In genomic region chr11:81634360-81635350, GRCm38 (mm10) we compare ENCODE assay signal across 9 mouse cellular contexts.
A peak's percentile ranks its signal among the peaks of the same experiment; 100 is the strongest.
DNase-seq lines count a peak whose midpoint lies in the region; ATAC-seq and TF ChIP-seq lines count a peak whose summit lies in the region.
"Had no signal": no experiment of that assay in that cellular context is flagged by ENCODE, and none has a peak within 500 bp of the region (broad histone marks: within the 10 kb centered on the region; RNA-seq: fewer than 3 reads in every experiment).

No protein-coding gene starts in this region.

- peak overlapping the region; percentile 34; the same call in 1 of the 2 replicates for H3K4me2 ChIP-seq in forebrain, embryonic 14.5 days (ENCODE audit: low read length)
- H3K4me2 ChIP-seq in midbrain, embryonic 11.5 days: peak overlapping the region; percentile 12; the same call in 1 of the 2 replicates
- no peak overlapping the region for H3K4me2 ChIP-seq in stomach, postnatal 0 days (replicated peaks; ENCODE audit: low read depth)
- H3K4me2 ChIP-seq: heart, embryonic 15.5 days had no signal

- no peak overlapping the region for H3K27ac ChIP-seq in forebrain, embryonic 14.5 days (ENCODE audit: low read depth, low read length)
- no peak overlapping the region for H3K27ac ChIP-seq in midbrain, embryonic 11.5 days (ENCODE audit: low read depth, low read length)
- no peak overlapping the region for H3K27ac ChIP-seq in stomach, postnatal 0 days (replicated peaks)
- H3K27ac ChIP-seq: heart, embryonic 15.5 days had no signal

- no peaks in the 10 kb centered on the region for H3K36me3 ChIP-seq in forebrain, embryonic 14.5 days (ENCODE audit: control insufficient read depth, insufficient read depth, low read length)
- H3K36me3 ChIP-seq in midbrain, embryonic 11.5 days (ENCODE audit: control insufficient read depth, insufficient read depth, low read length): no peaks in the 10 kb centered on the region
- H3K36me3 ChIP-seq in stomach, postnatal 0 days (ENCODE audit: control insufficient read depth, insufficient read depth, low read length): no peaks in the 10 kb centered on the region
- H3K36me3 ChIP-seq: heart, embryonic 15.5 days had no signal

- H3K9ac ChIP-seq in forebrain, embryonic 14.5 days (ENCODE audit: low read length): peak overlapping the region; percentile 17; the same call in 1 of the 2 replicates
- H3K9ac ChIP-seq in midbrain, embryonic 11.5 days (ENCODE audit: low read length): peak overlapping the region; percentile 4; the same call in 1 of the 2 replicates
- H3K9ac ChIP-seq in stomach, postnatal 0 days (ENCODE audit: low read length): no peak overlapping the region
- H3K9ac ChIP-seq: heart, embryonic 15.5 days had no signal

- no peaks in the 10 kb centered on the region; the same call in 1 of the 2 replicates for H3K4me1 ChIP-seq in forebrain, embryonic 14.5 days (ENCODE audit: control insufficient read depth, insufficient read depth, low read length)
- no peaks in the 10 kb centered on the region for H3K4me1 ChIP-seq in midbrain, embryonic 11.5 days (ENCODE audit: control insufficient read depth, insufficient read depth, low read length)
- H3K4me1 ChIP-seq in stomach, postnatal 0 days (replicated peaks; ENCODE audit: control insufficient read depth, insufficient read depth): no peaks in the 10 kb centered on the region

- 46% methylated on average over 25 of the region's 25 CpGs for WGBS in forebrain, embryonic 14.5 days
- WGBS in midbrain, embryonic 11.5 days: 54% methylated on average over 25 of the region's 25 CpGs
- 55% methylated on average over 25 of the region's 25 CpGs for WGBS in stomach, postnatal 0 days

- 0 out of 2 replicates have a peak overlapping the region, but pooled peaks have one; percentile 2 for H3K4me3 ChIP-seq in forebrain, embryonic 14.5 days (ENCODE audit: low read depth, low read length)
- H3K4me3 ChIP-seq in midbrain, embryonic 11.5 days (ENCODE audit: low read depth, low read length): no peak overlapping the region
- H3K4me3 ChIP-seq in stomach, postnatal 0 days (ENCODE audit: low read depth, low read length): no peak overlapping the region
- H3K4me3 ChIP-seq: heart, embryonic 15.5 days had no signal

- peak; percentile 16 to 71 for DNase-seq in adrenal gland, adult (ENCODE audit: inconsistent age in 2 of 2, low spot score in 1 of 2)
- no peak for DNase-seq in adrenal gland, postnatal 4 days (ENCODE audit: low spot score in 2 of 2)
- DNase-seq in B cell, adult 2 months: peak; percentile 41 to 45
- DNase-seq in forebrain, embryonic 14.5 days (ENCODE audit: low spot score): peak; percentile 92
- peak; percentile 26 to 66 for DNase-seq in kidney, postnatal 36 days
- DNase-seq in midbrain, embryonic 11.5 days (ENCODE audit: low spot score, missing footprints): peak; percentile 95
- DNase-seq in stomach, postnatal 0 days (ENCODE audit: low spot score): peak; percentile 38

- no peaks in the 10 kb centered on the region for H3K27me3 ChIP-seq in forebrain, embryonic 14.5 days (replicated peaks; ENCODE audit: control insufficient read depth, insufficient read depth, low read length)
- H3K27me3 ChIP-seq in midbrain, embryonic 11.5 days (ENCODE audit: control insufficient read depth, insufficient read depth, low read length): no peaks in the 10 kb centered on the region
- H3K27me3 ChIP-seq in stomach, postnatal 0 days (ENCODE audit: control insufficient read depth, insufficient read depth, low read length): no peaks in the 10 kb centered on the region
- H3K27me3 ChIP-seq: heart, embryonic 15.5 days had no signal

- TF ChIP-seq EP300 in stomach, postnatal 0 days (optimal IDR thresholded peaks at IDR 0.05): no peak

- no peaks in the 10 kb centered on the region for H3K9me3 ChIP-seq in forebrain, embryonic 14.5 days (replicated peaks; ENCODE audit: control insufficient read depth, low read length)
- H3K9me3 ChIP-seq in midbrain, embryonic 11.5 days (ENCODE audit: control insufficient read depth, low read length): no peaks in the 10 kb centered on the region
- H3K9me3 ChIP-seq in stomach, postnatal 0 days (ENCODE audit: control insufficient read depth, low read length): no peaks in the 10 kb centered on the region
- H3K9me3 ChIP-seq: heart, embryonic 15.5 days had no signal

- ATAC-seq in cerebellum, adult (ENCODE audit: insufficient number of reproducible peaks, low FRiP score, low TSS enrichment): peak; percentile 40; the same call in 1 of the 2 replicates
- peak; percentile 67 for ATAC-seq in forebrain, embryonic 14.5 days
- no peak for ATAC-seq in midbrain, embryonic 11.5 days (ENCODE audit: low FRiP score)
- no peak for ATAC-seq in stomach, postnatal 0 days (ENCODE audit: low FRiP score, low TSS enrichment)

- TF ChIP-seq CTCF in stomach, postnatal 0 days (IDR thresholded peaks at IDR 0.05; ENCODE audit: low read depth): peak; percentile 85

Comparison
In these comparisons a context has a peak if more than half of its experiments do, and no peak if none do; other contexts are left out.
1. DNase-seq: peak in adrenal gland, adult (2 of 2), B cell, adult 2 months (2 of 2), forebrain, embryonic 14.5 days (single experiment), kidney, postnatal 36 days (2 of 2), midbrain, embryonic 11.5 days (single experiment) and stomach, postnatal 0 days (single experiment); none in adrenal gland, postnatal 4 days (0 of 2).
2. ATAC-seq: peak in cerebellum, adult (single experiment) and forebrain, embryonic 14.5 days (single experiment); none in midbrain, embryonic 11.5 days (single experiment) and stomach, postnatal 0 days (single experiment).